Mouse (Mus musculus) hindlimb bud, embryonic 11.5 days (tissue): ENCODE measurements around the gene Plch2.
"Not testable (repeated sequence)": the region's sequence is repeated elsewhere in the genome, so short reads cannot be mapped to it uniquely, and the experiment has no call there.

Source experiments
- DNase-seq: peaks from one replicate; pipeline ENCODE4 v3.0.0-alpha.2; 2012; ENCODE audit warnings: low read depth, low spot score; ENCODE audit errors: extremely low spot score

The Plch2 gene

GRCm38 (mm10) chr4:155056724-155057123 is at the start of gene Plch2:
Gene Plch2 (minus strand): TSS chr4:155056784.
- no peak for DNase-seq

DNA sequence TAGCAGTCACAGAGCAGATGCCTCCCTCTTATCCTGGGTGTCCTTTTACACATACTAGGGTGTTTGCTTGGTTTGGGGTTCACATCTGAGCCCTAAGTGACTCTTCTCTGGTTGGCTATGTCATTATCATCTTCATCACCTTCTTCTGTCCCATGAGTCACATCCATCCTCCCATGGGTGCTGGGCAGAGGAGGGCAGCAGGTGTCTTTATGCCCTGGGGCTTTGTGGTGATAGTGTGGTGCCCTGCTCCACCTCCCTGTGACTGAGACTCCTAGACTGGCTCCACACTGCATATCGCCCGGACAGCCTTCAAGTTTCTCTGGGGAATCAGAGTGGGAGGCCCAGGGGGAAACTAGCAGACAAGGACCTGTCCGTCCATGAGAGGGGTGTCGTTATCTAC is 42.0 kb upstream of the Plch2 start:
- DNase-seq, result no peak

- DNase-seq, result no peak
Measured at GRCm38 (mm10) chr4:155097452-155097851, 40.9 kb upstream of the Plch2 start.

DNA sequence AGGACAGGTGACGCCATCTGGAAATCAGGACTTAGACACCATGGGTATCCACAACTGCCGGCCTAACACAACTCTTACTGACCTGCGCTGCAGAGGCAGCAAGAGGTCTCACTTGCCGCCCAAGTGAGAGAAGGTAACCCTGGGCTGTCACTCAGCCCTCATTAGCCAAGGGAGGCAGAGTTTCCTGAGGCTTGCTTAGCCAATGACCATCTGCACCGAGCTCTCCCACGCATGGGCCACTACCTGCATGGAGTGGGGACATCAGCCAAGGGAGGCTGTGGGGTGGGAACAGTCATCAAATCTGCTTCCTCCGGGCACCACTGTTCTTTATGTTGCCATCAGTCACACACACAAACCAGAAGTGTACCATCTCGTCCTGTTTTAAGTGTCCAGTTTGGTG is 39.4 kb upstream of the Plch2 start:
- no peak for DNase-seq

DNA sequence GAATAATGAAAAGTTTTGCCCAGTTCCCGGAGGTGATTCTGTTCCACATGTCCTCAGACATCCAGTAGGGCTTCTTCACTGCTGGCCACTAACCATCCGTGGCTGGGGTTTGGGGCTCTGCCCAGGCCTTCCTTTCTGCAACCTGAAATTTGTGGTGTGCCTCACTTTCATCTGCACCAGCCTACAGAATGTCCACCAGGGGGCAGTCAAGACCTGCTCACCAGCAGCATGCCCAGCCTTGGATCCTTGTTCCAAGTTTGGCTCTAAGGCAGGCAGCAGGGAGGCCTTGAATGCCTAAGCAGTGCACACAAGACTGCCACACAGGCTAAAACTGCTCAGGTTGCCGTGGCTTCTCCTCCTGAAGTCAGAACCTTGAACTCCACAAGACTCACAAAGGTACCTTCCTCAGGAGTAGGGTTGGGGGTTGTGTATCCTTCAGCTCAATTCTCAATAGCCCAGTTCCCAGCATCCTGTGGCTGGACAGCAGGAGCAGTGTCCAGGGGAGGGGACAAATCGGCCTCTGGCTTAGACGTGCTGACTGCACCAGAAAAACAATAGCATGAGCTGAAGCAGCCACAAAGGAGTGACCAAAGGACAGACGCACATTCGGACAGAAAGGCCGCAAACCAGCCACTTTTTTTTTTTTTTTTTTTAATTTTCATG is 38.8 kb upstream of the Plch2 start:
- peak; percentile 89 for DNase-seq

- no peak for DNase-seq
Measured at GRCm38 (mm10) chr4:155094565-155094964, 38.0 kb upstream of the Plch2 start.

- no peak for DNase-seq
Measured at GRCm38 (mm10) chr4:155093431-155094149, 37.0 kb upstream of the Plch2 start.

- DNase-seq, result no peak
Measured at GRCm38 (mm10) chr4:155092718-155093430, 36.3 kb upstream of the Plch2 start.

DNA sequence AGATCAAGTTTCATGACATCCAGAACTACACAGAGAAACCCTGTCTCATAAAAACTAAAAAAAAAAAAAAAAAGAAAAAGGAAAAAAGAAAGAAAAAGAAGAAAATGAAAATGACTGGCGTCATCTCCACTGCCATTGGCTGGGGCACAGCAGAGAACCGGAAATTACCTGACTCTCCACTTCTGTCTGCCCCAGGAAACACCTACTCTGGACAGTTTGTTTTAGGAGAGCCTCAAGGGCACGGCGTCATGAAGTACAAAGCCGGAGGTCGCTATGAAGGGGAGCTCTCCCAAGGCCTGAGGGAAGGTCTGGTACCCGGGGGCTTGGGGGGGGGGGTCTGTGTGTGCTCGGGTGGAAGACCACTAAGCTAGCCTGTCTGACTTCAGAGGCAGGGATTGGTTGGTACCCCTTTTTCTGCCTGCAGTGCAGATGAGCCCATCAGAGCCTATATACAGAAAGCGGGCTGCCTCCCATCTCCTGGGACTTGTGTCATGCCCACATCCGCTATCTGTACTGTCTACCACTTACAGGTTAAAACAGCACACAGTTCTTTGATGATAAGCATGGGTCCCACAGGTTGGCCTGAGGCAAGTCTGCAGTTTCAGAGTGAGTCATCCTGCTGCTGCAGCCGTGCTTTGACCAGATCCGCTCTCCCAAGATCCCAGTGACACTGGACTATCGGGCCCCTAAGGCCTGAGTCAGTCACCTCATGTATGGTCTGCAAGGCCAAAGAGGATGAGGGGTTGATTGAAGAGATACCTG is 34.3 kb upstream of the Plch2 start:
- DNase-seq, result no peak

DNA sequence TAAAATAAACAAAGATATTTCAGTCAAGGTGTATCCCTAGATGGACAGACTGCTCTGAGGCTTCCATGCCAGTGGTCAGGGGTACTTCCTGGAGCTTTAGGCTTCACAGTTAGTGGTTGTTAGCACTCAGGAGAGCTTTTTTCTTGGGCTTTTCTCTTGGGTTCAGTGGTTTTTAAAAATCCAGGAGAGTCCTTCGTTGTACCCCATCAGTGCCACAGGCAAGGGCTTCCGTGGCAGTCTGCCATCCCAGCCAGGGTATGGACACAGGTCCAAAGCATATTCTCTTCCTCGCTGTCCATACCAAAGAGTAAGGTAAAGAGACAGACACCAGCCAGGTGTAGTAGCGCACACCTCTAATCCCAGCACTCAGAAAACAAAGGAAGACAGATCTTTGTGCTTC is 33.6 kb upstream of the Plch2 start:
- DNase-seq, result no peak

- DNase-seq, result no peak
Measured at GRCm38 (mm10) chr4:155089241-155089640, 32.7 kb upstream of the Plch2 start.

DNA sequence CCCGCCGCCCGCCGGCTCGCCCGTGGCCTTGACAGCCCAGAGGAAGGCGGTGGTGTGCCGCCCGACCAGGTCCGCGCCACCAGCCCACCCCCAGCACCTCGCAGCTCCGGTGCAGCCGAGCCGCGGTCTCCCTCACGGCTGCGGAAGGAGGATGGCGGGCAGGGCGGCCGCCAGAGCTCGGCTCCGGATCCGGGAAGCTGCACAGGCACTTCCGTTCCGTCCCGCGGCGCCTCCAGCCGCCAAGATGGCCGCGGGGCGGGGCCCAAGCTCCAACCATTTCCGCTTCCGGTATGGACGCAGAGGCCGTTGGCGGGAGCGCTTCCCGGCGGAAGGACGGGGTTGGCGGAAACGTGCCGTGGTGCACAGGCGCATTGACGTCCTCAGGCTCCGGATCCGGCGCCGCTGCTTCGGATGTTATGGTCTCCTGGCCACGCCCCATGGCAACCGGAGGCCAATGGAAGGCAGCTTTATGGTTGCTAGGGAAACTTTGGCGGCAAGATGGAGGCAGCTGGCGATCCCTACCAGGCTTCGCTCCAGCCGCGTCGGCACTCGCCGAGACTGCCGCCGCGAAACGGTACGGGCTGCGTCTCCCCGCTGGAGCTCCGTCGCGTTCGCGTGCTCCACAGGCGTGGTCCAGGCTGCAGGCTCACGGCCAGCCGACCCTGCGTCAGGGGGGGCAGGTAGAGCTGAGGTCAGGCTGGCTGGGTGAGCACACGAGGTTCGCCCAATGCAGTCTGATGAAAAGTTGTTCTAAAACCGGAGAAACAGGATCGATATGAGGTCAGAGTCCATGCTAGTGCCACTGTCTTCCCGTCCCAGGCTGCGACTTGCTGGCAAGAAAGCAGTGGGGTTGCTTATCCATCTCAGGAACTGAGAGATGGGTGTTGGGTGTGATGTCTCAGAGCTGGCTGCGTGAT is 29.8 kb upstream of the Plch2 start, which contains the start of the genes Rer1 and Morn1:
Rer1 (minus strand) TSS at position 275 of the 917 bp plus-strand sequence.
Morn1 (plus strand) TSS at position 470 of the 917 bp plus-strand sequence.
- peak; percentile 99 for DNase-seq

DNA sequence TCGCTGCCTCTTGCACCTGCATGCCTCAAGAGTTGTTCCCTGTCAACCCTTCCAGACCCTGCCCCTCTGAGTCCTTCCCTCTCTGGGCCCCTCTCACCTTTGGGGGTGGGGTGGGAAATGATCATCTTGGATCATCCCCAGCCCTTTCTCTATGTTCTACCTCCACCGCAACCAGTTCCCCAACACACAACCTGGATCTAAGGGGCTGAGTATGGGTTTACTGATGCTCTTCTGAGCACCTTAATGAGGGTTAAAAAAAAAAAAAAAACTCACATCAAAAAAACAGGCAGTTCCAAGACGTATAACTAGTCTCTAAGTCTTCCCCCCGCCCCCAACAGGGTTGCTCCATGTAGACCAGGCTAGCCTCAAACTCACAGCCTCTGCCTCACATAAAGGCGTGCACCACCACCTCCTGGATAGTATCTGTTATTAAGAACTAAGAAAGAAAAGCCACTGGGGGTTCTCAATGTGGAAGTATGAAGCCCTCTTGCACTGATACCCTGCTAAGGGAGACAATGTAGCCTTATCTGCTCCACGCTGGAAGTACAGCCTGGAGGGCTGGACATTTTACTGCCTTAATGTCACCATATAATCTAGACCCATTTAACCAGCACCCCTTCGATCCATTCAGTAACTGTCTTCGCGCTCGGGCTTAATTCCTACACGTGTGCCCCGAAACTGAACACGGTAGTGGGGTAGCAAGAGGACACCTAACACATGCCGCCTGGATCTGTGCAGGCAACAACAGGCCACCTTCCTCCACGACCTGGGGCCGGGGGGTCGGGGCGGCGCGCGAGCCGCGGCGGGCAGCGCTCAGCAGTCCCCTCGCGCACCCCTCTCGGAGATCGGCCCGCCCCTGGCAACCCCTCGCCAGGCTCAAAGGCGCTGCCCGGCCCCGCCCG is 28.9 kb upstream of the Plch2 start:
- DNase-seq, result no peak

DNA sequence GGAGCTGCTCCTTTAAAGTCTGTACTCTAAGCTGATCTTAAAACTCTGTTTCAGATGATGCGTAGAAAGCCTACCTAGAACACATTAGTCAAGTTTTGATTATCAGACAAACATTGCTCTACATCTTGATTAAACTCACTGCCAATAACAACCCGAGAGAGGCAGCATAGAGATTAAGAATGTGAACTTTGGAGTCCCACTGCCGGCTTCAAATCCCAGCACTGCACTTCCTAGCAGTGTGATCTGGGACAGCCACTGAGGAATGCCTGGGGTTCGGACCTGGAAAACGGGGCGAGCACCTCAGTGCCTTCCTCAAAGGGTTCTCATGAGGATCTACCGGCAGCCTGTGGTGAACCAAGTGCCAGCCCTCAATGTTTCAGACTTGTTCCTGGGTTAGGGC is 27.8 kb upstream of the Plch2 start:
- DNase-seq, result no peak

- DNase-seq, result no peak
Measured at GRCm38 (mm10) chr4:155083553-155083952, 27.0 kb upstream of the Plch2 start.

GRCm38 (mm10) chr4:155079666-155080065 is 23.1 kb upstream of the Plch2 start:
- DNase-seq, result no peak

- not testable (repeated sequence) for DNase-seq
Measured at GRCm38 (mm10) chr4:155078808-155079207, 22.2 kb upstream of the Plch2 start.

GRCm38 (mm10) chr4:155076677-155077076 is 20.1 kb upstream of the Plch2 start:
- DNase-seq, result no peak

DNA sequence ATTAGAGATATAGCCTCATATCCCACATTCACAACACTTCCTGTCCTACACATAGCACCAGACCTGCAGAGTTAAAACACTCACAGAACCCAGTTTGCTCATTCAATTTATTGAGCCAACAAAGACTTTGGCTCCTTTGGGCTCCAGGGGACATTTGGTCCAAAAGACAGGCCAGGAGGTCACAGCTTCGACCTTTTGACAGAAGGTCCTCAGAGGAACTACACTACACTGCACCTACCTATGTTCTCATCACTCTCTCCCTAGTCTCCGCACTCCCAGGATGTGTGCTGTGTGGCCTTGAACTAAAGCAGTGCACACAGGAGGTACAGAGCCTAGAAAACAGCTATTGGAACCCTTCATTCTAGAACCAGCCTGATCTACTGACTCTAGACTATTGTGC is 19.2 kb upstream of the Plch2 start:
- DNase-seq, result no peak
